Mouse (Mus musculus) heart, adult 18-20 months (tissue): ENCODE measurements around the gene Pla2g2d. TPM values are rescaled to one million over a fixed set of nuclear protein-coding genes. Genes with fewer than 3 reads are reported as not detected.

Experiments
- DNase-seq, 2 experiments: peaks; one replicate each; pipeline ENCODE4 v3.0.0; 2021 to 2022; ENCODE audit warnings: mixed read lengths in 1 of 2
- total RNA-seq, 2 experiments: library from RNA; stranded (reverse); gene quantifications; 2 replicates each; pipeline ENCODE4 v1.2.3; 2021

The Pla2g2d gene
- total RNA-seq, 2 experiments from 2014 or later, result 1.2 to 6.4 TPM

- peak in 1 of 2 experiments; percentile 17 for DNase-seq
Observed at GRCm38 (mm10) chr4:138825751-138826567, 50.4 kb downstream of the Pla2g2d start.

- DNase-seq, result no peak
Observed at GRCm38 (mm10) chr4:138827147-138827546, 51.6 kb downstream of the Pla2g2d start.

Other genes starting within 250 kb of the Pla2g2d start
- gene Vwa5b1, start 139.9 kb upstream of the Pla2g2d start, total RNA-seq, result not detected
- gene Pla2g2c, start 50.9 kb upstream of the Pla2g2d start, total RNA-seq, result under 1 TPM; 0.15 to 0.18 TPM
- 1 to 10 TPM; 1.9 to 2.7 TPM for gene Ubxn10, start 38.6 kb upstream of the Pla2g2d start, total RNA-seq
- gene Pla2g2f, start 18.1 kb upstream of the Pla2g2d start, total RNA-seq, result under 1 TPM; 0.28 to 0.37 TPM
- 10 to 100 TPM; 31.6 to 41.3 TPM for gene Pla2g5, start 87.7 kb downstream of the Pla2g2d start, total RNA-seq
- gene Gm13030, start 98.2 kb downstream of the Pla2g2d start, total RNA-seq, result not detected
- gene Pla2g2e, start 102.2 kb downstream of the Pla2g2d start, total RNA-seq, result under 1 TPM in 1 of 2 experiments, not detected in 1; 0.69 TPM
- 10 to 100 TPM in 1 of 2 experiments, 1 to 10 TPM in 1; 9.6 to 11.5 TPM for gene Otud3, start 138.2 kb downstream of the Pla2g2d start, total RNA-seq
- not detected for gene Rnf186, start 191.4 kb downstream of the Pla2g2d start, total RNA-seq
- 10 to 100 TPM; 10.6 to 10.7 TPM for gene Tmco4, start 197.2 kb downstream of the Pla2g2d start, total RNA-seq